Mouse (Mus musculus): ENCODE data around the gene Gas7. TPM values are rescaled to one million over a fixed set of nuclear protein-coding genes. Genes with fewer than 3 reads are reported as not detected.

Gene Gas7
- total and polyA plus RNA-seq, 3 experiments, result 0.44 TPM; not detected in 2

DNA sequence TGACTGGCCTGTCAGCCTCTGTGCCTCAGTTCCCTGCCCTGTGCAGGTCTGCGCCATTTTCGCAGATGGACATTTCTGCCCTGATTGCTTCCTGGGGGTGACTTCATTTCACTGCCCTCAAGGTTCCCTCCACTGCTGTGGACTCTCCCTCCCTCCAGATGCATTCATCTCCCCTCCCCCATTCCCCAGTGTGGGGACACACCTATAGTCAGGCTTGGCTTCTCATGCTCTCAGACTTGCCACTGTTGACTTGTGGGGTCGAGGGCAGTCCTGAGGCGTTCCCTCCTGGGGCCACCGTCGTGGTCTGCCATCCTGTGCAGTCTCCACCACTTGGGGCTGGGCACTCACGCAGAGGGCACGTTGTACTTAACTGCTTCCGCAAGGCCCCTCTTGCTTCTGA, 201.6 kb downstream of the Gas7 start:
- Histone ChIP-seq H3K27me3 (ENCODE audit: insufficient read depth, low read length) (no peaks in the 10 kb centered on the region), H3K4me3 (ENCODE audit: low read depth, low read length) (no peak overlapping the region), H3K9me3 (replicated peaks) (peaks cover 94% of the 10 kb centered on the region), H3K4me1 (ENCODE audit: insufficient read depth, low read depth, low read length) (no peaks in the 10 kb centered on the region), H3K36me3 (replicated peaks) (no peaks in the 10 kb centered on the region)
- no peak for DNase-seq (ENCODE audit: low spot score)
- TF ChIP-seq POLR2AphosphoS5 (IDR thresholded peaks at IDR 0.05; ENCODE audit: insufficient replicate concordance, low read depth, low read length) (no peak), CTCF (IDR thresholded peaks at IDR 0.05; ENCODE audit: low read depth, low read length) (no peak), GATA1 (IDR thresholded peaks at IDR 0.05; ENCODE audit: borderline replicate concordance, low read length) (no peak)
- no peak for ATAC-seq (ENCODE audit: extremely low read depth, insufficient number of reproducible peaks, low FRiP score, poor library complexity, severe bottlenecking)

DNA sequence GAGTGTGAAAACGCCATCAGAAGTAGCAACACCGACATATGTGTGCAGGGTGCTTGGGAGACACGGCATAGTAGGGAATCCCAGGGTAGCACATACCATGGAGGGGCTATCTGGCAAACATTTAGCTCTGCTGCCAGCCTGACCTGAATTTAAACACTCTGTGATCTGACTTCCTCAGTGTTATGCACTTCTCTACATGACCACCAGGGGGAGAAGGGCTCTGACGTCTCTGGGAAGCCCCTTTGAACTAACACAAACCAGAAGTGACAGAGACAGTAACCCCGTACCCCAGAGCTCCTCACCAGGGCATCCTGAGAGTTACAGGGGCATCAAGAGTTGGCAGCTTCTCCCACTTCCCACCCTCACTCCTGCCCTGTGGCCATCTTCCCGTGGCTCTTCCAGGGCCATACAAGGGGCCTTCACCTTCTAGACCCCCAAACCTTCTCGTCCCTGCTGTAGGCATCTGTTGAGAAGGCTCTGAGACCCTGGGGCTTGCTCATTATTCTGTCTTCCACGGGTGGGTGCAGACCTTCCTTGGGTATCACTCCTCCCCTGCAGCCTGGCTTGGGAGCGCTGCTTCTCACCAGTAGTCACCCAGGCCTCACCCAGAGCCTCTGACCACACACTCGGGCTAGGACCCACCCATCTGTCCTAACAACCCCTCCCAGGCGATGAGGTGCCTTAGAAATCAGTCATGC, 202.6 kb downstream of the Gas7 start:
- no peak overlapping the region for H3K4me3 ChIP-seq (ENCODE audit: low read depth, low read length)
- DNase-seq (ENCODE audit: low spot score), result no peak
- no peaks in the 10 kb centered on the region for H3K36me3 ChIP-seq (replicated peaks)
- H3K4me1 ChIP-seq (ENCODE audit: insufficient read depth, low read depth, low read length), result no peaks in the 10 kb centered on the region
- H3K9me3 ChIP-seq (replicated peaks), result peaks cover 93% of the 10 kb centered on the region
- no peak for ATAC-seq (ENCODE audit: extremely low read depth, insufficient number of reproducible peaks, low FRiP score, poor library complexity, severe bottlenecking)
- H3K27me3 ChIP-seq (ENCODE audit: insufficient read depth, low read length), result no peaks in the 10 kb centered on the region
- TF ChIP-seq GATA1 (IDR thresholded peaks at IDR 0.05; ENCODE audit: borderline replicate concordance, low read length) (no peak), CTCF (IDR thresholded peaks at IDR 0.05; ENCODE audit: low read depth, low read length) (peak; percentile 35)

DNA sequence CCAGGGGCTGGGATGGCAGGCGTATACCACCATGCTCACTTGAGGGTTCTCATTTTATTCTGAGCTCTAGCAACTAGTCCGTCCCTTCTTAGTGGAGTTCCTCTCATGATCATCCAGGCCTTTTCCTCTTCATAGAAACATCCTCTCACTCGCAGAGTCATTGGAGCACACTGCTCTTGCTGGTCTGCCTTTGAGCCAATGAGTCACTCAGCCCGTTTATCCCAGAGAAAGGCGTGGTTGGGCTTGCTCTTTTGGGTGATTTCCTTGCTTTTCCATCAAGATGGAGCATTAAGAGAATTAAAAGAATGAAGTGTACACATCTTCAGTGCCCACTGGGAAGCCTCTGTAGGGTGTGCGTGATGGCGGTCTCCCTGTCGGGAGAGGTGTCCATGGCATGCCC, 206.2 kb downstream of the Gas7 start:
- H3K4me1 ChIP-seq (ENCODE audit: insufficient read depth, low read depth, low read length), result no peaks in the 10 kb centered on the region
- no peaks in the 10 kb centered on the region for H3K27me3 ChIP-seq (ENCODE audit: insufficient read depth, low read length)
- ATAC-seq (ENCODE audit: extremely low read depth, insufficient number of reproducible peaks, low FRiP score, poor library complexity, severe bottlenecking), result no peak
- H3K9me3 ChIP-seq (replicated peaks), result peaks cover 87% of the 10 kb centered on the region
- DNase-seq (ENCODE audit: low spot score), result no peak
- H3K36me3 ChIP-seq (replicated peaks), result no peaks in the 10 kb centered on the region
- TF ChIP-seq POLR2AphosphoS5 (IDR thresholded peaks at IDR 0.05; ENCODE audit: insufficient replicate concordance, low read depth, low read length) (no peak), TAL1 (conservative IDR thresholded peaks at IDR 0.05; ENCODE audit: low read depth, low read length) (no peak), CTCF (IDR thresholded peaks at IDR 0.05; ENCODE audit: low read depth, low read length) (no peak), GATA1 (IDR thresholded peaks at IDR 0.05; ENCODE audit: borderline replicate concordance, low read length) (no peak), GATA2 (IDR thresholded peaks at IDR 0.05; ENCODE audit: borderline replicate concordance, low read depth, low read length) (no peak)
- no peak overlapping the region for H3K4me3 ChIP-seq (ENCODE audit: low read depth, low read length)

DNA sequence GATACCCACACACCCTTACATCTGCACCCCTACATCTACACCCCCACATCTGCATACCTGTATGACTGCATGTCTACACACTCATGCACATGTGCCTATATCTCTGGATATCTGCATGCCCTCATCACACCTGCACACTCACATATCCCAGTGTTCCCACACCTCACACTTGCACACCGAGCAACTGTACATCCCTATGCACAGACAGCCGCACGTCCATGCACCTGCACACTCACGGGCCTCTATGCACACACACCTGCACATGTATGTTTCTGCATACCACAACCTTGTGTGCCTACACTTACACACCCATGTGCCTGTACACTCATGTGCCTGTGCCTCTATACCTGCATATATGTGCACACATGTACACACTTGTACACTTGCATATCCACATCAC, 208.2 kb downstream of the Gas7 start:
- no peak for TF ChIP-seq CTCF (IDR thresholded peaks at IDR 0.05; ENCODE audit: low read depth, low read length)
- no peak for TF ChIP-seq TAL1 (conservative IDR thresholded peaks at IDR 0.05; ENCODE audit: low read depth, low read length)
- TF ChIP-seq GATA1 (IDR thresholded peaks at IDR 0.05; ENCODE audit: borderline replicate concordance, low read length), result no peak
- TF ChIP-seq POLR2AphosphoS5 (IDR thresholded peaks at IDR 0.05; ENCODE audit: insufficient replicate concordance, low read depth, low read length), result no peak
- TF ChIP-seq GATA2 (IDR thresholded peaks at IDR 0.05; ENCODE audit: borderline replicate concordance, low read depth, low read length), result no peak
- ATAC-seq (ENCODE audit: extremely low read depth, insufficient number of reproducible peaks, low FRiP score, poor library complexity, severe bottlenecking) (no peak), DNase-seq (ENCODE audit: low spot score) (no peak)
- Histone ChIP-seq H3K36me3 (replicated peaks) (no peaks in the 10 kb centered on the region), H3K9me3 (replicated peaks) (peaks cover 81% of the 10 kb centered on the region), H3K4me1 (ENCODE audit: insufficient read depth, low read depth, low read length) (no peaks in the 10 kb centered on the region), H3K27me3 (ENCODE audit: insufficient read depth, low read length) (no peaks in the 10 kb centered on the region), H3K4me3 (ENCODE audit: low read depth, low read length) (no peak overlapping the region)

DNA sequence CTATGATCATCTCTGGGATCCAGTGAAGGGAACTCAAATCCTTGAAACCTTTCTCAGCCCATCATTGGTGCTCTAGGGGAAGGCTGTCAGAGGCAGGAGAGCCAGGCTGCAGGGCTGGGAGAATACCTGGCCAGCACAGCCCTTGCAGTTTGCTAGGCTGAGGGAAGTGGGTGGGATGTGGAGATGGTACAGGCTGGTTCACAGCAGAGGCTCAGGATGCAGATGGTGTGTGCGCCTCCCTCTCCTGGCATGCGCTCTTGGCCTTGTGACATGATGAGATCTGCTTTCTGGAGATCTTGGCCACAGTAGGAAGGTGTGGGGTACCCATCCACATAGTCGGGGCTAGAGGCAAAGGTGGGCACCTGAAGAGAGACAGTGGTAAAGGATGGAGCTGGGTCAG, 209.0 kb downstream of the Gas7 start:
- DNase-seq (ENCODE audit: low spot score), result no peak
- Histone ChIP-seq H3K4me3 (ENCODE audit: low read depth, low read length) (no peak overlapping the region; the same call in 1 of the 2 replicates), H3K4me1 (ENCODE audit: insufficient read depth, low read depth, low read length) (no peaks in the 10 kb centered on the region), H3K36me3 (replicated peaks) (no peaks in the 10 kb centered on the region), H3K9me3 (replicated peaks) (peaks cover 82% of the 10 kb centered on the region), H3K27me3 (ENCODE audit: insufficient read depth, low read length) (no peaks in the 10 kb centered on the region)
- no peak for TF ChIP-seq CTCF (IDR thresholded peaks at IDR 0.05; ENCODE audit: low read depth, low read length)
- no peak for TF ChIP-seq GATA1 (IDR thresholded peaks at IDR 0.05; ENCODE audit: borderline replicate concordance, low read length)
- no peak for TF ChIP-seq GATA2 (IDR thresholded peaks at IDR 0.05; ENCODE audit: borderline replicate concordance, low read depth, low read length)
- no peak for ATAC-seq (ENCODE audit: extremely low read depth, insufficient number of reproducible peaks, low FRiP score, poor library complexity, severe bottlenecking)

DNA sequence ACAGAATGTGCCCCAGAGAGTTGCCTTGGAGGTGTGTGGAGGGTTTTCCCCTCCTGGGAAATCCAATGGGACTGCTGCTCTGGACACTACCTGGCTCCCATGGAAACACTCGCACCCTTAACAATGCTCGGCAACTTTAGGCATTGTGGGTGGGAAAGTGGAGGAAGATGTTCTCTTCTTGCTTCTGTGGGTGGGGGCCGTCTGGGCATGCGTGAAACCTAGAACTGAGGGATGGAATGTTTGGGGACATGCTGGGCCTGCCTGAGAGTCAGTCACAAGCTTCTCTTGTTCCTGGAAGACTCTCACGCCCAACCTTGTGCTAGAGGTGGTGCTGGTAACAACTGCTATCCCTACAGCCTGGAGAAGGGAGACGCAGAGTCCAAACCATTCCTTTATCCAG, 209.7 kb downstream of the Gas7 start:
- TF ChIP-seq GATA1 (IDR thresholded peaks at IDR 0.05; ENCODE audit: borderline replicate concordance, low read length) (no peak), GATA2 (IDR thresholded peaks at IDR 0.05; ENCODE audit: borderline replicate concordance, low read depth, low read length) (no peak), CTCF (IDR thresholded peaks at IDR 0.05; ENCODE audit: low read depth, low read length) (no peak), TAL1 (conservative IDR thresholded peaks at IDR 0.05; ENCODE audit: low read depth, low read length) (no peak), POLR2AphosphoS5 (IDR thresholded peaks at IDR 0.05; ENCODE audit: insufficient replicate concordance, low read depth, low read length) (no peak)
- ATAC-seq (ENCODE audit: extremely low read depth, insufficient number of reproducible peaks, low FRiP score, poor library complexity, severe bottlenecking) (no peak), DNase-seq (ENCODE audit: low spot score) (no peak)
- Histone ChIP-seq H3K4me1 (ENCODE audit: insufficient read depth, low read depth, low read length) (no peaks in the 10 kb centered on the region), H3K9me3 (replicated peaks) (peaks cover 81% of the 10 kb centered on the region), H3K27me3 (ENCODE audit: insufficient read depth, low read length) (no peaks in the 10 kb centered on the region), H3K4me3 (ENCODE audit: low read depth, low read length) (no peak overlapping the region), H3K36me3 (replicated peaks) (no peaks in the 10 kb centered on the region)

DNA sequence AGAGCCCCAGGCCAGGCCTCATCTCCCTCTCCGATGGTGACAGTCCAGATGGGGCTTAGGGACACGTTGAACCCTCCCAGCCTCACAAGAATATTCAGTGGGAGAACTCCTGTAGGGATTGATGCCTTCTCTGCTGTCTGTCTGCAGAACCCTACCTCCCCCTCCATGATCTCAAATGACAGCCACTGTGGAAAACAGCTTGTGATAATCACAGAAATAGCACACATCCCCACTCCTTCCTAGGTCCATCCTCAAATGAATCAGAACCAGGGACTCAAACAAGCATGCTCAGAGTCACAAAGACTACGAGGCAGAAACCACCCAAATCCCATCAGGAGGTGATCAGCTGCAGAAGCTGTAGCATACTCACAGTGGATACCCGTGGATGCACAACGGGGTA, 210.9 kb downstream of the Gas7 start:
- Histone ChIP-seq H3K27me3 (ENCODE audit: insufficient read depth, low read length) (no peaks in the 10 kb centered on the region), H3K36me3 (replicated peaks) (no peaks in the 10 kb centered on the region), H3K4me3 (ENCODE audit: low read depth, low read length) (no peak overlapping the region), H3K4me1 (ENCODE audit: insufficient read depth, low read depth, low read length) (no peaks in the 10 kb centered on the region), H3K9me3 (replicated peaks) (peaks cover 80% of the 10 kb centered on the region)
- ATAC-seq (ENCODE audit: extremely low read depth, insufficient number of reproducible peaks, low FRiP score, poor library complexity, severe bottlenecking), result no peak
- no peak for TF ChIP-seq POLR2AphosphoS5 (IDR thresholded peaks at IDR 0.05; ENCODE audit: insufficient replicate concordance, low read depth, low read length)
- TF ChIP-seq TAL1 (conservative IDR thresholded peaks at IDR 0.05; ENCODE audit: low read depth, low read length), result no peak
- no peak for TF ChIP-seq GATA1 (IDR thresholded peaks at IDR 0.05; ENCODE audit: borderline replicate concordance, low read length)
- no peak for TF ChIP-seq GATA2 (IDR thresholded peaks at IDR 0.05; ENCODE audit: borderline replicate concordance, low read depth, low read length)
- no peak for TF ChIP-seq CTCF (IDR thresholded peaks at IDR 0.05; ENCODE audit: low read depth, low read length)
- DNase-seq (ENCODE audit: low spot score), result no peak

All from G1E (cell line).